Mouse (Mus musculus): ENCODE measurements around the gene Prmt6. TPM values are rescaled to one million over a fixed set of nuclear protein-coding genes. Genes with fewer than 3 reads are reported as not detected.

Prmt6 gene
- total RNA-seq (2014; fragmentation: Nextera tagmentation) (7.6 and 13.3 TPM in 2 replicates), total RNA-seq (2017) (8.4 and 11.0 TPM in 2 replicates)

DNA sequence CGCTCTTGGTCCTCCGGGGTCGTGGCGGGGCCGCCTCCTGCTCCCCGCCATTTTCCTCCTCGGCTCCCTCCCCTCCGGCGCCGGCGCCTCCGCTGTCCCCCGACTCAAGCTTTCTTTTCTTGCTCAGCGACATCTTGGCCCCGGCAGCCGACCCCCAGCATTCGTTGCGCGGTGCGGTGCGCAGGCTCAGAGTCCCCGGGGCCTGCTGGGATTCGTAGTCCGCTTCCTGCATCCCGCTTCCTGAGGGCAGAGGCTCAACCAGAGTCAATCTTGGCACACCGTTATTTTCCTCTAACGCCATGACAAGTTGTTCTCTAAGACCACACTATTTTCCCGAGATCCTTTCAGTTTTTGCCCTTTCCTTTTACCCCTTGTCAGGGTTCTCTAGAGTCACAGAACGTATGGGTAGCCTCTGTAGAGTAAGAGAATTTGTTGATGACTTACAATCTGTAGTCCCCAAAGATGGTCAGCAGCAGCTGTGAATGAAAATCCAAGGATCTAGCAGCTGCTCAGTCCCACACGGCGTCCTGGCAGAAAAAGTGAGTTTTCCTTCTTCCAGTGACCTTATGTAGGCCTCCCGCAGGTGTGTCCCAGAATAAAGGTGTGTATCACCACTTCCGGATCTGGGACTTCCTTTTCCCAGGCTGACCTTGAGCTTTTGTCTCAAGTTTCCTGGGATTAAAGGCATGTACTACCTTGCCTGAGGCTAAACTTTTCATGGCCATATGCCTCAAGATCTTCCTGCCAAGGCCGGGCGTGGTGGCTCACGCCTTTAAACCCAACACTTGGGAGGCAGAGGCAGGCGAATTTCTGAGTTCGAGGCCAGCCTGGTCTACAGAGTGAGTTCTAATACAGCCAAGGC, at the start of gene Prmt6:
Gene Prmt6, minus strand, starts transcription at position 160 of the 862 bp plus-strand sequence.
- ATAC-seq (replicated peaks; ENCODE audit: low FRiP score, low TSS enrichment, poor library complexity, severe bottlenecking) = peak; percentile 93

DNA sequence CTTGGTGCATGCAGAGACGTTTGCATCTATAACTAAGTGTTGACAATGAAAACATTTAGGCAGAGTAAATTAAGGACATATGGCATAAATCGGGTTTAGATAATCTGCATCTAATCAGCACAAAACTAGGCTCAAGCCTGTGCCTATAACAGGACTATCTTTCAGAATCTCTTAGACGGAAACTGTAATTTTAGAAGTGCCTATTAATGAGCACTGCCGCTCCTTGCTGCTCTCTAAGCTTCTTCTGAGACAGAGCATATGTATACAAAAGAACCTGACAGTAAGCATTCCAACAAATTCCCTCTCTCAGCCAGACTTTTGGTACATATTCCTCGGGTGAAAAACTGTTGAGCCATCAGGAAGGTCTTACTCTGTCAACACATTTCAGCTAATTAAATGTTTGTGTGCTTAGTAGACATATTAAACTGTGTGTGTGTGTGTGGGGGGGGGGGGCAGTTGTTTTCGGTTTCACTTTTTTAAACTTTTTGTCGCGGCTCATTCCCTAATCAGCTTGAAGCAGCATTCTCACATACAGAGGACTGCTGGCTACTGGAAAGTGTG, 39.8 kb upstream of the Prmt6 start:
- ATAC-seq (replicated peaks; ENCODE audit: low FRiP score, low TSS enrichment, poor library complexity, severe bottlenecking) = no peak

DNA sequence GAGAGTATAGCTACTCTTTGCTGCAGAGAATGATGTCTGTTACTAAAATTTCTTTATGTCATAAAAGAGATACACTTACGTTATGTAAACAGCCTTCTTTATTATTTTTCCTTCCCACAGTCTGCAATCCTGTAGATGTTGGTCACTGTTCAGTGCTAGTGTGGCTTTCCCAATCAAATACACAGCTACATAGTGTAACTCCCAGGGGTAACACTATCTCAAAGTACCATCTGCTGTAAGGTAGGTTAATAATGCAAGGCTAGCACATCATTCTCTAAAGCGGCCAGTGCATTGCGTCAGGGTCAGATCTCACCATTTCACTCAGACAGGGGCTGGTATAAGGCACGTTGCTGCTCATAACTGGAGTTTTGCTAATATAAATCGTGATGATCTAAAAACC, 31.9 kb upstream of the Prmt6 start:
- no peak for ATAC-seq (replicated peaks; ENCODE audit: low FRiP score, low TSS enrichment, poor library complexity, severe bottlenecking)

DNA sequence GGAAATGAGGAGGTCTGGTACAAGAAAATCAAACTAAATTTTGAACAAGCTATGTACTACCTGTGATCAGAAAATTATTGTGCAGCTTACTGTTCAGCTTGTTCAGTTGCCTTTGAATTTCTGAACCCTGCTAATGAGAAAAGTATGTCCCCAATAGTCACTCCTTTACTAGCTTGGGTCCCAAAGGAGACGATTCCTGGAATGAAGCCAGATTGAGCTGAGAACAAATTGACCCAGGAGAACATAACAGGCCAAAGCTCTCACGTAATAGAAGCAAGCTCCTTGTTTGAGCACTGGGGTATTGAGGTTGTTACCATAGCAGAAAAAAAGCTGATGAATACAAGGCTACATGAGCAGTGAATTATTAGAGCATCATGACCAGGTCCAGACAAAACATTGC, 17.0 kb upstream of the Prmt6 start:
- no peak for ATAC-seq (replicated peaks; ENCODE audit: low FRiP score, low TSS enrichment, poor library complexity, severe bottlenecking)

DNA sequence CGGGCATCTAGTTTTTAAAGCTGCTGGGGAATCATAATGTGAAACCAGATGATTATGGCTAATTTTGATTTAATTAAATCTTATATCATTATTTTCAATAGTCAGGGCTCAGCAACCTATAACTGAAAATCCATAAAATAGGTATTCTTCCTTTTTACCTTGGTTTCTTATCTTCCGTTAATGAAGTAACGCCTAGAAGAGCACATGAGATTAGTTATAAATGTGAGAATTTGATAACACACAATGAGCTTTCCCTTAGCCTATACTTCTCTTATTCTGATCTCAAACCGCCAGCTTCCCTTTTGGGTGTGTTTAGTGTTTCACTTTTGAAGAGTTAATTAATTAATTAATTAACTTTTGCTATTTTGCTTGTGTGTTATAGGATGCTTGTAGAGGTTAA, 2.3 kb upstream of the Prmt6 start:
- no peak for ATAC-seq (replicated peaks; ENCODE audit: low FRiP score, low TSS enrichment, poor library complexity, severe bottlenecking)

DNA sequence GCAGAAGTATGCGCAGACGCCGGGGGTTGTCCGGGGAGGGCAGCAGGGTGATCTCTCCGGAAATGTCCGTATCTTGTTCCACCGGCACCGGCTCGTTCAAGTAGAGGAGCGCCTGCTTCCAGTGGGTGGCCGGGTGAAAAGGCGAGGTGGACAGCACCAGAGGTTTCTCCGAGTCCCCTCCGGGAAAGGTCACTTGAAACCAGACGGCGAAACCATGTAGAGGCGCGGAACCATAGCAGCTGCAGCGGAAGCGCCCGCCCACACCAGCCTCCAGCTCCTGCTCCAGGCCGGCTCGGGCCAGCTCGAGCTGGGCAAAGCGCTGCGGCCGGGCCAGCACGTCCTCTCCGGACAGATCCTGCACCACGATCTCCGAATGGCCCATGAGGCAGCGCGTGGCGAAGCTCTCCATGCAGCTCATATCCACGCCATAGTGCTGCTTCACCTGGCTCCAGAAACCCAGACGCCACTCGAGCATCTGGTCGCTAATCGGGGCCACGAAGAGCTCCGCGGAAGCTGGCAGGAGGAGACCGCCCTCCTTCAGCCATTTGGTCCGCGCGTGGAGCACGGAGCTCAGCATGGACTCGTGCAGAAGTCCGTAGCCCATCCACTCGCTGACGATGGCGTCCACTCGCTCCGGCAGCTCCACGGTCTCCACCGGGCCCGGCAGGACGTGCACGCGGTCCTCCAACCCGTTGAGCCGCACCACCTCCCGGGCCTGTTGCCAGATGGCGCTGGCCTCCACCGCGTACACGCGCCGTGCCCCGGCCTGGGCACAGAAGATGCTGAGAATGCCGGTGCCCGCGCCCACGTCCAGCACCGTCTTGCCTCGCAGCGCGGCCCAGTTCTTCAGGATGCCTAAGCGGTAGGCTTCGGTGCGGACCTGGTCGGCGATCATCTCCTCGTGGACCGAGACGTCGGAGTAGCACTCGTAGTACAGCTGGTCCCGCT, 633 bp downstream of the Prmt6 start:
- peak; percentile 74 for ATAC-seq (replicated peaks; ENCODE audit: low FRiP score, low TSS enrichment, poor library complexity, severe bottlenecking)

DNA sequence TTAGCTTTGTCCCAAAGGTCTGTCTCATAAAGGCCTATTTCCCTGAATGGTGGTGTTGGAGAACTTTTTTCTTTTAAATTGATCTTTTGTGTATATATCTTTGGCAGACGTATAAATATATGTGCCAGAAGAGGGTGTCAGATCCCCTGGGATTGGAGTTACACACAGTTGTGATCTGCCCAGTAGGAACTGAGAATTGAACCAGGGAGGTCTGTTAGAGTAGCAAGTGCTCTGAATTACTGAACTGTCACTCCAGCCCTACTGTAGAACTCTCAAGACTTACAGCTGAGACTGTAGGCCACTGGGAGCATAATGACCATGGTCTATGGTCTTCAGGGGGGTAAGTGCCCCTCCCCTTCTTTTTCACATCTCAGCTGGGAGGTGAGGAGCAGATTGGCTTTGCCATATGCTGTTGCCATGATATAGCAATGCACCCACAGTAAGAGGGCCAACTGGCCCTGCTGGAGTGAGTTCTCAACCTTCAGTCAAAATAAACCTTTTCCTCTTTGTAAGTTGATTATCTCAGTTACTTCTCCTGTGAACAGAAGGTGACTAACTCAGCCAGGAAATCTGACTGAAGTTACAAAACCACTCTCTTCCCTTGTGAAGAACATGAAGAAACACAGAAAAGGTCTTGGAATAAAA, 13.9 kb downstream of the Prmt6 start:
- ATAC-seq (replicated peaks; ENCODE audit: low FRiP score, low TSS enrichment, poor library complexity, severe bottlenecking) = 0 out of 2 replicates have a peak, but pooled peaks have one; percentile 34

Other genes with a start within 250 kb of the Prmt6 start
- not detected in 2 replicates for gene Ntng1, start 107.0 kb downstream of the Prmt6 start, total RNA-seq (2014; fragmentation: Nextera tagmentation)
- gene Ntng1, start 107.0 kb downstream of the Prmt6 start, total RNA-seq (2017) = 0.19 TPM in 1 of 2 replicates, not detected in the other